Mouse (Mus musculus) embryonic facial prominence, embryonic 15.5 days (tissue): Measurements from ENCODE around the gene Mllt6. TPM values are rescaled to one million over a fixed set of nuclear protein-coding genes. Genes with fewer than 3 reads are reported as not detected.
"Not testable (repeated sequence)": the region's sequence is repeated elsewhere in the genome, so short reads cannot be mapped to it uniquely, and the experiment has no call there.

Experiments used
- ATAC-seq: fragments of 200-750 bp; cut with Nextera tagmentation; 2 replicates; pipeline ENCODE4 v1.8.0; 2017; ENCODE audit warnings: low read depth, moderate TSS enrichment; ENCODE audit not compliant: insufficient number of reproducible peaks, low FRiP score, low TSS enrichment
- H3K27ac ChIP-seq: fragments of 300-500 bp; sonication (generic); replicated peaks from 2 replicates; pipeline ENCODE4 v1.5.1; 2015; ENCODE audit warnings: mild to moderate bottlenecking, inconsistent platforms
- H3K27me3 ChIP-seq: fragments of 300-500 bp; sonication (generic); 2 replicates; pipeline ENCODE4 v1.6.1; 2015; ENCODE audit warnings: inconsistent platforms
- H3K36me3 ChIP-seq: fragments of 300-500 bp; sonication (generic); 2 replicates; pipeline ENCODE4 v1.6.1; 2015; ENCODE audit warnings: mild to moderate bottlenecking, inconsistent platforms
- H3K4me1 ChIP-seq: fragments of 300-500 bp; sonication (generic); 2 replicates; pipeline ENCODE4 v1.6.1; 2015; ENCODE audit warnings: inconsistent platforms
- H3K4me2 ChIP-seq: fragments of 300-500 bp; sonication (generic); replicated peaks from 2 replicates; pipeline ENCODE4 v1.6.1; 2015; ENCODE audit warnings: mild to moderate bottlenecking, inconsistent platforms
- H3K4me3 ChIP-seq: fragments of 300-500 bp; sonication (generic); replicated peaks from 2 replicates; pipeline ENCODE4 v1.5.1; 2015; ENCODE audit warnings: mild to moderate bottlenecking, inconsistent platforms
- H3K9ac ChIP-seq: fragments of 300-500 bp; sonication (generic); 2 replicates; pipeline ENCODE4 v1.6.1; 2015; ENCODE audit warnings: inconsistent platforms
- H3K9me3 ChIP-seq: fragments of 300-500 bp; sonication (generic); replicated peaks from 2 replicates; pipeline ENCODE4 v1.6.1; 2016; ENCODE audit warnings: inconsistent platforms
- WGBS: fragments of 180-500 bp; shearing (Covaris S2); methylation state at CpG from one replicate; pipeline ENCODE4 v1.1.7; 2015; 5-methylcytosine and 5-hydroxymethylcytosine counted together
- polyA plus RNA-seq: library from polyadenylated mRNA; unstranded; fragments of >200 nt; fragmentation: Nextera tagmentation; extraction: Ambion mirVana; gene quantifications from 2 replicates; pipeline ENCODE4 v1.2.1, GENCODE M21; 2015

Gene Mllt6
- polyA plus RNA-seq, 1 experiment from 2014 or later, result 2.6 TPM

DNA sequence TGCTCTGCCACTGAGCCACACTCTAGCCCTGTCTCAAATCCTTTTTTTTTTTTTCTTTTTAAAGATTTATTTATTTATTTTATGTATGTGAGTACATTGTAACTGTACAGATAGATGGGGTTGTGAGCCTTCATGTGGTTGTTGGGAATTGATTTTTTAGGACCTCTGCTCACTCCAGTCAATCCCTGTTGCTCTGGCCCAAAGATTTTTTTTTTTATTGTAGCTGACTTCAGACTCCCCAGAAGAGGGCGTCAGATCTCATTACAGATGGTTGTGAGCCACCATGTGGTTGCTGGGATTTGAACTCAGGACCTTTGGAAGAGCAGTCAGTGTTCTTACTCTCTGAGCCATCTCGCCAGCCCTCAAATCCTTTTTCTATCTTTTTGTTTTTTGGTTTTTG, 46.9 kb downstream of the Mllt6 start:
- peaks cover 70% of the 10 kb centered on the region for H3K36me3 ChIP-seq
- H3K9ac ChIP-seq, ATAC-seq, H3K27me3 ChIP-seq, H3K9me3 ChIP-seq, H3K4me1 ChIP-seq, H3K4me3 ChIP-seq, H3K4me2 ChIP-seq, H3K27ac ChIP-seq: not testable (repeated sequence)
- WGBS, result 84% methylated on average over 2 of the region's 2 CpGs

- Histone ChIP-seq H3K9me3 (no peaks in the 10 kb centered on the region), H3K27me3 (no peaks in the 10 kb centered on the region), H3K4me3 (no peak overlapping the region), H3K36me3 (peaks cover 66% of the 10 kb centered on the region), H3K9ac (no peak overlapping the region), H3K4me1 (no peaks in the 10 kb centered on the region), H3K27ac (no peak overlapping the region), H3K4me2 (no peak overlapping the region)
- ATAC-seq, result no peak
- 70% methylated on average over 13 of the region's 13 CpGs for WGBS
Measured at GRCm38 (mm10) chr11:97711200-97711900, 48.1 kb downstream of the Mllt6 start.

GRCm38 (mm10) chr11:97712286-97712685, 49.1 kb downstream of the Mllt6 start:
- WGBS, result 90% methylated on average over 15 of the region's 15 CpGs
- Histone ChIP-seq H3K4me1 (no peaks in the 10 kb centered on the region), H3K4me2 (no peak overlapping the region), H3K9ac (no peak overlapping the region), H3K27ac (no peak overlapping the region), H3K4me3 (no peak overlapping the region), H3K27me3 (no peaks in the 10 kb centered on the region), H3K36me3 (peaks cover 61% of the 10 kb centered on the region), H3K9me3 (no peaks in the 10 kb centered on the region)
- no peak for ATAC-seq

GRCm38 (mm10) chr11:97713896-97714295, 50.7 kb downstream of the Mllt6 start:
- 88% methylated on average over 8 of the region's 8 CpGs for WGBS
- peaks cover 61% of the 10 kb centered on the region for H3K36me3 ChIP-seq
- H3K9me3 ChIP-seq, result no peaks in the 10 kb centered on the region
- ATAC-seq, result no peak
- H3K27me3 ChIP-seq, result no peaks in the 10 kb centered on the region
- H3K4me1 ChIP-seq, result no peaks in the 10 kb centered on the region
- H3K27ac ChIP-seq, result no peak overlapping the region
- H3K9ac ChIP-seq, result no peak overlapping the region
- H3K4me2 ChIP-seq, result no peak overlapping the region
- H3K4me3 ChIP-seq, result no peak overlapping the region

DNA sequence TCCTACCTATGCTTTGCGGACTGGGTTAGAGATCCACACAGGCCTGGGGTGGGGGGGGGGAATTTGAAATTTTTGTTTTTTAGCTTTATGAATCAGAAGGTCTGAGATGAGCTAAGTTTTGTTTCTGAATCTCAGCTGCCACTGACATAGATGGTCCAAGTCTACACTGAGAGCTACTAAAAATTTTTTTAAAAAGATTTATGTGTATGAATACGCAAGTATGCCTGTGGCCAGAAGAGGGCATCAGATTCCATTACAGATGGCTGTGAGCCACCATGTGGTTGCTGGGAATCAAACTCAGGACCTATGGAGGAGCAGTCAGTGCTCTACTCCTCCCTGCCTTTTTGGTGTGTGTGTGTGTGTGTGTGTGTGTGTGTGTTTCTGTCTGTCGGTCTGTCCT, 51.1 kb downstream of the Mllt6 start:
- Histone ChIP-seq H3K9me3 (no peaks in the 10 kb centered on the region), H3K36me3 (peaks cover 61% of the 10 kb centered on the region), H3K9ac (no peak overlapping the region), H3K4me2 (no peak overlapping the region), H3K27ac (no peak overlapping the region), H3K4me3 (no peak overlapping the region), H3K4me1 (0 out of 2 replicates have a peak, but pooled peaks cover 2% of the 10 kb centered on the region), H3K27me3 (no peaks in the 10 kb centered on the region)
- ATAC-seq, result no peak
- 95% methylated on average over 3 of the region's 3 CpGs for WGBS

- H3K4me2 ChIP-seq, result no peak overlapping the region
- peaks cover 68% of the 10 kb centered on the region for H3K36me3 ChIP-seq
- no peak for ATAC-seq
- H3K4me1 ChIP-seq, result 0 out of 2 replicates have a peak, but pooled peaks cover 2% of the 10 kb centered on the region
- H3K27ac ChIP-seq, result no peak overlapping the region; the same call in 1 of the 2 replicates
- 80% methylated on average over 14 of the region's 14 CpGs for WGBS
- no peak overlapping the region for H3K9ac ChIP-seq
- H3K27me3 ChIP-seq, result no peaks in the 10 kb centered on the region
- no peaks in the 10 kb centered on the region for H3K9me3 ChIP-seq
- no peak overlapping the region for H3K4me3 ChIP-seq
Measured at GRCm38 (mm10) chr11:97714784-97715760, 51.9 kb downstream of the Mllt6 start.

- 85% methylated on average over 8 of the region's 8 CpGs for WGBS
- no peak for ATAC-seq
- peaks cover 77% of the 10 kb centered on the region for H3K36me3 ChIP-seq
- H3K9me3 ChIP-seq, result no peaks in the 10 kb centered on the region
- H3K27me3 ChIP-seq, result no peaks in the 10 kb centered on the region
- no peak overlapping the region for H3K4me2 ChIP-seq
- H3K27ac ChIP-seq, result no peak overlapping the region
- H3K4me3 ChIP-seq, result no peak overlapping the region
- no peak overlapping the region for H3K9ac ChIP-seq
- H3K4me1 ChIP-seq, result 0 out of 2 replicates have a peak, but pooled peaks cover 2% of the 10 kb centered on the region
Measured at GRCm38 (mm10) chr11:97716021-97716420, 52.8 kb downstream of the Mllt6 start.

DNA sequence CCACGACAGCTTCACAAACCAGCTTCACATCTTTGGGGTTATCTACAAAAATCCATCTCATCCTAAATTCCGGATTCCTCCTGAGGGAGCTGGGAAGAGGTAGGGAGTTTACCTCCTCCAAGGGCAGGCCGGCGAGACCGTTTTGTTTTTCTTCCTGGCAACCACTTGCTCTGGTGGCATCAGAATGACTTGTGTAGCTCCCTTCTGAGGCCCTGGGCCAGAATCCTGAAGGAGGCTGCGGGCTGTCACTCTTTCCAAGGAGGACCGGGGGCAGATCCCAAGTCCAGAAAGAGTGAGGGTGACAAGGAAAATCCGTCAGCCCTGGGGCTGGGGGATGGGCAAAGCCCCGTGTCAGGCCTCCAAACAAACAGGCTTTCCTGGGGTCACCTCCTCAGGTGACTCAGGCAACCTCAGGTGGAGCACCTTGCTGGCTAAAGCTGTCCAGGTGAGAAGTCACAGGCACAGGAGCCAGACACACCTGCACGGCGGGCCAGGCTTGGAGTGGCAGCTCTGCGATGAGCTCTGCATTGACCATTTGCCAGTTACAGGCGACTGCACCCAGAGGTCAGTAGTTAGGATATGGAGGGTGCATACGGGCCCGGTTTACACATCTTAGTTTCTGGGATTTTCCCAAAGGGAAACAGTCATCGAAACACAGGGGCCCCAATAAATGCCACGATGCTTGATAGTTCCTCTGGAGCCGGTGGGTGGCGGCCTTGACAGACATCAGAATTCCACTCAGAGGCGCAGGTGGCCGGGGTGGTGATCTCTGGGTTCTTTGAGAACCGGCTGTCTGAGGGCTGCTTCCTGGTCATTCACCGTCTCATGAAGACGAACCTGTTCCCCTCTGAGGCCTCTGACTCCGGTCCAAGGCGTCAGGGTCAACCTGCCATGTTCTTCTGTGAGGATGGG, 54.4 kb downstream of the Mllt6 start:
- H3K9me3 ChIP-seq, result no peaks in the 10 kb centered on the region
- H3K4me1 ChIP-seq, result 0 out of 2 replicates have a peak, but pooled peaks cover 2% of the 10 kb centered on the region
- no peak for ATAC-seq
- no peak overlapping the region for H3K4me2 ChIP-seq
- H3K4me3 ChIP-seq, result no peak overlapping the region
- peaks cover 78% of the 10 kb centered on the region for H3K36me3 ChIP-seq
- no peak overlapping the region for H3K9ac ChIP-seq
- WGBS, result 86% methylated on average over 26 of the region's 26 CpGs
- H3K27me3 ChIP-seq, result no peaks in the 10 kb centered on the region
- no peak overlapping the region for H3K27ac ChIP-seq

- Histone ChIP-seq H3K36me3 (peaks cover 79% of the 10 kb centered on the region), H3K9ac (no peak overlapping the region), H3K4me2 (no peak overlapping the region), H3K27ac (no peak overlapping the region), H3K4me3 (no peak overlapping the region), H3K4me1 (0 out of 2 replicates have a peak, but pooled peaks cover 2% of the 10 kb centered on the region), H3K27me3 (no peaks in the 10 kb centered on the region), H3K9me3 (no peaks in the 10 kb centered on the region)
- 80% methylated on average over 15 of the region's 15 CpGs for WGBS
- ATAC-seq, result no peak
Measured at GRCm38 (mm10) chr11:97718281-97718860, 55.2 kb downstream of the Mllt6 start.

GRCm38 (mm10) chr11:97719041-97719440, 55.8 kb downstream of the Mllt6 start:
- H3K4me1 ChIP-seq, result 0 out of 2 replicates have a peak, but pooled peaks cover 2% of the 10 kb centered on the region
- no peak for ATAC-seq
- H3K4me3 ChIP-seq, result no peak overlapping the region
- H3K27me3 ChIP-seq, result no peaks in the 10 kb centered on the region
- no peak overlapping the region for H3K27ac ChIP-seq
- no peak overlapping the region for H3K4me2 ChIP-seq
- H3K9ac ChIP-seq, result no peak overlapping the region
- 90% methylated on average over 4 of the region's 4 CpGs for WGBS
- no peaks in the 10 kb centered on the region for H3K9me3 ChIP-seq
- peaks cover 79% of the 10 kb centered on the region for H3K36me3 ChIP-seq
